Mouse (Mus musculus): ENCODE results near the gene Gpr63.
"Not testable (repeated sequence)": the region's sequence is repeated elsewhere in the genome, so short reads cannot be mapped to it uniquely, and the experiment has no call there.

Gene Gpr63

DNA sequence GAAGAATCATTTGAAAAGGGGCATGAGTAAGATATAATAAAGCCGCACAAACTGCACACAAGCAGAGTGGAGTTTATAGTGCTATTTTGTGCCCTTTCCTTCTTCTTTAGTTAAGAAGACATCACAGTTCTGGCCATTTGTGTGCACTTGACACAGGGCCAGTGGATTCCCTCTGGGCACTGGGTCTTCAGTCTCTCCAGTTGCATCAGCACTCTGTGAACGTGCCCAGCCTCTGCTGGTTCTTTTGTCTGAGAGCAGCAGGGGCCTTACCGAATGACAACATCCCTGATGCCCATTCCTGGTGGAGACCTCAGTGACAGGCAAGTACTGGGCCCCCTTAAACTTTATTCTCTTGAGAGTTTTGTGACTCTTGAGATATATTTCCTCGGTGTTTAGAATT, 12.4 kb downstream of the Gpr63 start:
- no peak for TF ChIP-seq NANOG (IDR thresholded peaks at IDR 0.05; ENCODE audit: borderline replicate concordance, low read length)
- TF ChIP-seq CTCF (conservative IDR thresholded peaks at IDR 0.05; ENCODE audit: low read length), result no peak
- TF ChIP-seq POU5F1 (IDR thresholded peaks at IDR 0.05; ENCODE audit: borderline replicate concordance, low read length), result no peak
- Histone ChIP-seq H3K4me3 (replicated peaks; ENCODE audit: low read length) (no peak overlapping the region), H3K4me1 (replicated peaks; ENCODE audit: low read depth, low read length) (no peaks in the 10 kb centered on the region), H3K36me3 (ENCODE audit: insufficient read depth, low read length) (no peaks in the 10 kb centered on the region), H3K27me3 (ENCODE audit: insufficient read depth, low read length) (no peaks in the 10 kb centered on the region), H3K9me3 (ENCODE audit: low read length) (no peaks in the 10 kb centered on the region)

DNA sequence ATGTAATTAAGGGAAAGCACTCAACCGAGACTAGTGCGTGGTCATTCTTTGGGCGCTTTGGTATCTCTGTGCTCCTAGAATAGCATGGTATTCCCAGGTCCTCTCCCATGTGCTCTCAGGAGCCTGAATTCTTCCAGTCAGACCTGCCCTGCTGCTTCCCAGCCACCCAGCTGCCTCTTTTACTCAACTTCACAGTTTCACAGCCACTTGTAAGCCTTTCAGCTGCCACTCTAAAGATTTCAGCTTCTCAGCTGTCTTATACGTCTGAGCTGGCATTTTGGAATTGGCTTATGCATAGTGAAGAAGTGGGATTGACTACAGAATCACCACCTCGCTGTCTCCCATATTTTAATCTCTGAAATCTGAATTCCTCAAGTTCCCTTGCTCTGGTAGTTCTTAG, 19.4 kb downstream of the Gpr63 start:
- TF ChIP-seq POU5F1 (IDR thresholded peaks at IDR 0.05; ENCODE audit: borderline replicate concordance, low read length) (no peak), NANOG (IDR thresholded peaks at IDR 0.05; ENCODE audit: borderline replicate concordance, low read length) (no peak), CTCF (conservative IDR thresholded peaks at IDR 0.05; ENCODE audit: low read length) (no peak)

DNA sequence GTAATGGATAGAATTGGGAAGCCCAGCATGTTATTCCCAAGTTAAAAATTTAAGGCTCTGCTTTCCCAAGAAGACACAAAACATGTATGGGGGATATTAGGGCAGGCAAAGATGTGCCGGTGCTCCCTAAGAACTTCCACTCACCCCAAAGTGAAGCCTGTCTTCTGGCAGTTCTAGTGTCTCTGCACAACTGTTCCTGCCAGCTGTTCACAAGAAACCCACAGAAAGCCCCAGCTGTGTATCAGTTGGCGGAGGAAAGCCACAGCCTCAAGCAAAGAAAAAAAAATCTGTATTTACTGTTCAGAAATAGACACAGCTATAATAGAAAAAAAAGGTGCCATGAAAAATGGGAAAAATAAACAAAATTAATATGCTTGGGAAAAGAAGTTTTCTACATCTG, 25.3 kb downstream of the Gpr63 start:
- no peaks in the 10 kb centered on the region for H3K27me3 ChIP-seq (ENCODE audit: insufficient read depth, low read length)
- H3K4me1 ChIP-seq (replicated peaks; ENCODE audit: low read depth, low read length), result no peaks in the 10 kb centered on the region
- no peak for TF ChIP-seq CTCF (conservative IDR thresholded peaks at IDR 0.05; ENCODE audit: low read length)
- TF ChIP-seq POU5F1 (IDR thresholded peaks at IDR 0.05; ENCODE audit: borderline replicate concordance, low read length), result no peak
- TF ChIP-seq NANOG (IDR thresholded peaks at IDR 0.05; ENCODE audit: borderline replicate concordance, low read length), result no peak
- no peaks in the 10 kb centered on the region for H3K9me3 ChIP-seq (ENCODE audit: low read length)
- no peaks in the 10 kb centered on the region for H3K36me3 ChIP-seq (ENCODE audit: insufficient read depth, low read length)
- H3K4me3 ChIP-seq (replicated peaks; ENCODE audit: low read length), result no peak overlapping the region

More for the DNA sequence above, 19.4 kb downstream of the Gpr63 start:
- no peaks in the 10 kb centered on the region for H3K4me1 ChIP-seq (replicated peaks; ENCODE audit: low read depth, low read length)
- no peak overlapping the region for H3K4me3 ChIP-seq (replicated peaks; ENCODE audit: low read length)
- H3K27me3 ChIP-seq (ENCODE audit: insufficient read depth, low read length), result no peaks in the 10 kb centered on the region
- peaks cover 8% of the 10 kb centered on the region; the same call in 1 of the 2 replicates for H3K9me3 ChIP-seq (ENCODE audit: low read length)
- no peaks in the 10 kb centered on the region for H3K36me3 ChIP-seq (ENCODE audit: insufficient read depth, low read length)

GRCm38 (mm10) chr4:25009328-25009727, 43.1 kb downstream of the Gpr63 start:
- not testable (repeated sequence) for H3K9me3 ChIP-seq (ENCODE audit: low read length); H3K36me3 ChIP-seq (ENCODE audit: insufficient read depth, low read length); H3K4me3 ChIP-seq (replicated peaks; ENCODE audit: low read length); H3K27me3 ChIP-seq (ENCODE audit: insufficient read depth, low read length); H3K4me1 ChIP-seq (replicated peaks; ENCODE audit: low read depth, low read length)

- Histone ChIP-seq H3K27me3 (ENCODE audit: insufficient read depth, low read length) (no peaks in the 10 kb centered on the region), H3K36me3 (ENCODE audit: insufficient read depth, low read length) (no peaks in the 10 kb centered on the region), H3K4me1 (replicated peaks; ENCODE audit: low read depth, low read length) (no peaks in the 10 kb centered on the region), H3K9me3 (ENCODE audit: low read length) (no peaks in the 10 kb centered on the region), H3K4me3 (replicated peaks; ENCODE audit: low read length) (no peak overlapping the region)
- TF ChIP-seq POU5F1 (IDR thresholded peaks at IDR 0.05; ENCODE audit: borderline replicate concordance, low read length) (no peak), NANOG (IDR thresholded peaks at IDR 0.05; ENCODE audit: borderline replicate concordance, low read length) (no peak), CTCF (conservative IDR thresholded peaks at IDR 0.05; ENCODE audit: low read length) (no peak)
Measured at GRCm38 (mm10) chr4:25011780-25012179, 45.6 kb downstream of the Gpr63 start.

- no peaks in the 10 kb centered on the region for H3K27me3 ChIP-seq (ENCODE audit: insufficient read depth, low read length)
- H3K4me3 ChIP-seq (replicated peaks; ENCODE audit: low read length), result no peak overlapping the region
- H3K9me3 ChIP-seq (ENCODE audit: low read length), result no peaks in the 10 kb centered on the region
- no peaks in the 10 kb centered on the region for H3K36me3 ChIP-seq (ENCODE audit: insufficient read depth, low read length)
- no peaks in the 10 kb centered on the region for H3K4me1 ChIP-seq (replicated peaks; ENCODE audit: low read depth, low read length)
- no peak for TF ChIP-seq NANOG (IDR thresholded peaks at IDR 0.05; ENCODE audit: borderline replicate concordance, low read length)
- TF ChIP-seq POU5F1 (IDR thresholded peaks at IDR 0.05; ENCODE audit: borderline replicate concordance, low read length), result no peak
- no peak for TF ChIP-seq CTCF (conservative IDR thresholded peaks at IDR 0.05; ENCODE audit: low read length)
Measured at GRCm38 (mm10) chr4:25012726-25013125, 46.5 kb downstream of the Gpr63 start.

DNA sequence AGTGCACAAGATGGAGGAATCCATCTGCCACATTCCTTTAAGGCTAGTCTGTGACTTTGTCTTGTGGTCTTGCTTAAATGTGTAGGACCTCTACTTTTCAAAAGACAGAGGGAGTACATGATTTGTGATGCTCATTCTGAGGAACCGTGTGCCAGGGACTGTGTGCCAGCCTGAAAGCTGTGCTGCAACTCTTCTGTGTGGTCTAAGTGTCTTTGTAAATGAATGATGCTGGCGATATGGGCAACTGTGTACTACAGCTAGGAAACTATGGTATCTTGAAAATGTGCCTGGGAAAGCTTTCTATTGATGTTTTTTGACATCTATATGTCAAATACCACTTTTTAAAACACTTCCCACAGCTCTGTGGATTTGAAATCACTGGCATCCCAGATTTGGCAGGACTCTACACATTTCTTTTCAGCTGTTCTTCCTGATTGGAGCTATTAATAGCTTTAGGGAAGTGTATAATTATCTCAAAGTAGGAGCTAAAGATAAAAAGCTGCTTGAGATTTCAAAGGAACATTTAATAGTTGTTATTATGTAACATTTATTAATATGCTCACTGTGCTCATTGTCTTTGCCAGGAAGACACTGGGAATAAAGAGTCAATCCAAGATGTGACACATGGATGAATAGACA, 48.9 kb downstream of the Gpr63 start:
- Histone ChIP-seq H3K4me3 (replicated peaks; ENCODE audit: low read length) (no peak overlapping the region), H3K9me3 (ENCODE audit: low read length) (no peaks in the 10 kb centered on the region), H3K36me3 (ENCODE audit: insufficient read depth, low read length) (no peaks in the 10 kb centered on the region), H3K27me3 (ENCODE audit: insufficient read depth, low read length) (no peaks in the 10 kb centered on the region), H3K4me1 (replicated peaks; ENCODE audit: low read depth, low read length) (no peaks in the 10 kb centered on the region)
- TF ChIP-seq NANOG (IDR thresholded peaks at IDR 0.05; ENCODE audit: borderline replicate concordance, low read length) (no peak), CTCF (conservative IDR thresholded peaks at IDR 0.05; ENCODE audit: low read length) (no peak), POU5F1 (IDR thresholded peaks at IDR 0.05; ENCODE audit: borderline replicate concordance, low read length) (no peak)

DNA sequence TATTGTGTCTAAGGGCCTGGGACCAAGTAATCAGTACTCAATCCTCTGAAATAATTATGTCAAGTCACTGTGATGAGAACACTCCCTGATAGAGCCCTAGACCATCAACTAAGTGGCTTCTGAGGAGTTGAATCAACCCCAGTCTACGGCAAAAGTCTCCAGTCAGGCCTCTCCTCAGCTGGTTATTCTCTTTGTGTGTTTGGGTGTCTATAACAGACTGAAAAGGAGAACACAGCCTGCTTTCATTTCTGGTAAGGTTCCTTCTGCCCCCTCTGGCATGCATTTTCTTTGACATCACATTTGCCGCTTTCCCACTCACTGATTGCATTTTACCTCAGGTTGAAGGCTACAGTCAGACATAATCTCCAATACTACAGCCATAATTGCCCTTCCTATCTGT, 62.0 kb downstream of the Gpr63 start:
- no peaks in the 10 kb centered on the region; the same call in 1 of the 2 replicates for H3K27me3 ChIP-seq (ENCODE audit: insufficient read depth, low read length)
- no peaks in the 10 kb centered on the region for H3K36me3 ChIP-seq (ENCODE audit: insufficient read depth, low read length)
- peaks cover 8% of the 10 kb centered on the region; the same call in 1 of the 2 replicates for H3K9me3 ChIP-seq (ENCODE audit: low read length)
- TF ChIP-seq POU5F1 (IDR thresholded peaks at IDR 0.05; ENCODE audit: borderline replicate concordance, low read length), result no peak
- TF ChIP-seq NANOG (IDR thresholded peaks at IDR 0.05; ENCODE audit: borderline replicate concordance, low read length), result no peak
- no peak for TF ChIP-seq CTCF (conservative IDR thresholded peaks at IDR 0.05; ENCODE audit: low read length)
- H3K4me3 ChIP-seq (replicated peaks; ENCODE audit: low read length), result no peak overlapping the region
- no peaks in the 10 kb centered on the region for H3K4me1 ChIP-seq (replicated peaks; ENCODE audit: low read depth, low read length)

DNA sequence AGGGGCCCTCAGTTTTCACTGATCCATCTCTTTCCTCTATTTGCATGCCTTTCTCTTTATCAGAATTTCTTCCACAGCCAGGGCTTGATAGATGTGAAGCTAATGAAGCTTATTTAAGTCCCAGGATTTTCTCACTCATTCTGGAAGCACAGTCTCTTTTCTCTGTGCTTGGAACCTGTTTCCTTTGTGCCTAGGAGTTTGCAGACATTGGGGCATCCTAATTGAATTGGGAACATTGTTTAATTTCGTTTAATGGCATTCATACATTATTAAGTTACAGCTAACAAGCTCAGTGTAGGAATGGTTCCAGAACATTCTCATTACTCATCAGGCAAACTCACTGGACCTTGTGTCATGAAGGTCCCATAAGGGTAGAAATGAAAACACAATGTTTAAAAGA, 62.5 kb downstream of the Gpr63 start:
- Histone ChIP-seq H3K27me3 (ENCODE audit: insufficient read depth, low read length) (no peaks in the 10 kb centered on the region; the same call in 1 of the 2 replicates), H3K36me3 (ENCODE audit: insufficient read depth, low read length) (no peaks in the 10 kb centered on the region), H3K9me3 (ENCODE audit: low read length) (peaks cover 8% of the 10 kb centered on the region; the same call in 1 of the 2 replicates), H3K4me1 (replicated peaks; ENCODE audit: low read depth, low read length) (no peaks in the 10 kb centered on the region), H3K4me3 (replicated peaks; ENCODE audit: low read length) (no peak overlapping the region)
- TF ChIP-seq POU5F1 (IDR thresholded peaks at IDR 0.05; ENCODE audit: borderline replicate concordance, low read length) (no peak), CTCF (conservative IDR thresholded peaks at IDR 0.05; ENCODE audit: low read length) (no peak), NANOG (IDR thresholded peaks at IDR 0.05; ENCODE audit: borderline replicate concordance, low read length) (no peak)

Data from E14TG2a.4 (cell line).